Mouse (Mus musculus): ENCODE measurements at regions not wholly inside any gene's neighbourhood (a gene's known extent, or its start where the extent isn't known, plus 50 kb on each side); places are given as distances from the start of the nearest gene placed in this dataset.
"Not testable (repeated sequence)": the region's sequence is repeated elsewhere in the genome, so short reads cannot be mapped to it uniquely, and the experiment has no call there.

GRCm38 (mm10) chr12:11037951-11038350, 112.9 kb downstream of the Kcns3 start:
- Histone ChIP-seq H3K4me3 (ENCODE audit: low read depth, low read length) (no peak overlapping the region), H3K27me3 (ENCODE audit: control insufficient read depth, insufficient read depth, low read length) (no peaks in the 10 kb centered on the region), H3K9ac (ENCODE audit: low read length) (no peak overlapping the region), H3K36me3 (ENCODE audit: control insufficient read depth, insufficient read depth, low read length) (no peaks in the 10 kb centered on the region), H3K4me1 (ENCODE audit: control insufficient read depth, insufficient read depth, low read length) (no peaks in the 10 kb centered on the region), H3K9me3 (ENCODE audit: control insufficient read depth, low read length) (no peaks in the 10 kb centered on the region), H3K4me2 (no peak overlapping the region), H3K27ac (ENCODE audit: low read depth, low read length) (no peak overlapping the region)
- DNase-seq (ENCODE audit: low spot score, missing footprints) (no peak), ATAC-seq (ENCODE audit: low FRiP score) (no peak)
- WGBS = 87% methylated on average over 4 of the region's 4 CpGs

GRCm38 (mm10) chr12:11020571-11021545, 130.0 kb downstream of the Kcns3 start:
- H3K4me3 ChIP-seq (ENCODE audit: low read depth, low read length) = no peak overlapping the region
- H3K4me1 ChIP-seq (ENCODE audit: control insufficient read depth, insufficient read depth, low read length) = no peaks in the 10 kb centered on the region
- no peak overlapping the region for H3K9ac ChIP-seq (ENCODE audit: low read length)
- no peak overlapping the region for H3K4me2 ChIP-seq
- no peaks in the 10 kb centered on the region for H3K27me3 ChIP-seq (ENCODE audit: control insufficient read depth, insufficient read depth, low read length)
- no peak overlapping the region for H3K27ac ChIP-seq (ENCODE audit: low read depth, low read length)
- H3K9me3 ChIP-seq (ENCODE audit: control insufficient read depth, low read length) = no peaks in the 10 kb centered on the region
- DNase-seq (ENCODE audit: low spot score, missing footprints) (no peak), ATAC-seq (ENCODE audit: low FRiP score) (no peak)
- 91% methylated on average over 11 of the region's 11 CpGs for whole genome bisulfite sequencing
- no peaks in the 10 kb centered on the region for H3K36me3 ChIP-seq (ENCODE audit: control insufficient read depth, insufficient read depth, low read length)

GRCm38 (mm10) chr12:11011159-11011558, 139.7 kb downstream of the Kcns3 start:
- Histone ChIP-seq H3K4me3 (ENCODE audit: low read depth, low read length) (no peak overlapping the region), H3K27ac (ENCODE audit: low read depth, low read length) (no peak overlapping the region), H3K4me2 (no peak overlapping the region), H3K36me3 (ENCODE audit: control insufficient read depth, insufficient read depth, low read length) (no peaks in the 10 kb centered on the region), H3K9ac (ENCODE audit: low read length) (no peak overlapping the region), H3K9me3 (ENCODE audit: control insufficient read depth, low read length) (no peaks in the 10 kb centered on the region), H3K4me1 (ENCODE audit: control insufficient read depth, insufficient read depth, low read length) (no peaks in the 10 kb centered on the region), H3K27me3 (ENCODE audit: control insufficient read depth, insufficient read depth, low read length) (no peaks in the 10 kb centered on the region)
- DNase-seq (ENCODE audit: low spot score, missing footprints) (no peak), ATAC-seq (ENCODE audit: low FRiP score) (no peak)
- 85% methylated on average over 1 of the region's 1 CpGs for WGBS

GRCm38 (mm10) chr12:10984295-10984694, 166.6 kb downstream of the Kcns3 start:
- ATAC-seq (ENCODE audit: low FRiP score) = no peak
- H3K27me3 ChIP-seq (ENCODE audit: control insufficient read depth, insufficient read depth, low read length) = no peaks in the 10 kb centered on the region
- H3K9me3 ChIP-seq (ENCODE audit: control insufficient read depth, low read length) = no peaks in the 10 kb centered on the region
- no peak for DNase-seq (ENCODE audit: low spot score, missing footprints)
- no peaks in the 10 kb centered on the region for H3K36me3 ChIP-seq (ENCODE audit: control insufficient read depth, insufficient read depth, low read length)
- no peak overlapping the region for H3K27ac ChIP-seq (ENCODE audit: low read depth, low read length)
- 92% methylated on average over 3 of the region's 3 CpGs for WGBS
- no peak overlapping the region for H3K4me3 ChIP-seq (ENCODE audit: low read depth, low read length)
- H3K4me2 ChIP-seq = no peak overlapping the region
- H3K9ac ChIP-seq (ENCODE audit: low read length) = no peak overlapping the region
- H3K4me1 ChIP-seq (ENCODE audit: control insufficient read depth, insufficient read depth, low read length) = no peaks in the 10 kb centered on the region

- Histone ChIP-seq H3K4me3 (ENCODE audit: low read depth, low read length) (no peak overlapping the region), H3K4me2 (no peak overlapping the region), H3K4me1 (ENCODE audit: control insufficient read depth, insufficient read depth, low read length) (no peaks in the 10 kb centered on the region), H3K27me3 (ENCODE audit: control insufficient read depth, insufficient read depth, low read length) (no peaks in the 10 kb centered on the region), H3K9me3 (ENCODE audit: control insufficient read depth, low read length) (no peaks in the 10 kb centered on the region), H3K9ac (ENCODE audit: low read length) (no peak overlapping the region), H3K36me3 (ENCODE audit: control insufficient read depth, insufficient read depth, low read length) (no peaks in the 10 kb centered on the region), H3K27ac (ENCODE audit: low read depth, low read length) (no peak overlapping the region)
- no peak for DNase-seq (ENCODE audit: low spot score, missing footprints)
- ATAC-seq (ENCODE audit: low FRiP score) = no peak
- WGBS = 73% methylated on average over 5 of the region's 5 CpGs
These were observed 201.7 kb downstream of the Kcns3 start for GRCm38 (mm10) chr12:10949184-10949583.

GRCm38 (mm10) chr12:10941064-10941463, 209.8 kb downstream of the Kcns3 start:
- ATAC-seq (ENCODE audit: low FRiP score) (no peak), DNase-seq (ENCODE audit: low spot score, missing footprints) (no peak)
- Histone ChIP-seq H3K4me1 (ENCODE audit: control insufficient read depth, insufficient read depth, low read length) (no peaks in the 10 kb centered on the region), H3K27ac (ENCODE audit: low read depth, low read length) (no peak overlapping the region), H3K9ac (ENCODE audit: low read length) (no peak overlapping the region), H3K4me3 (ENCODE audit: low read depth, low read length) (no peak overlapping the region), H3K36me3 (ENCODE audit: control insufficient read depth, insufficient read depth, low read length) (no peaks in the 10 kb centered on the region), H3K9me3 (ENCODE audit: control insufficient read depth, low read length) (no peaks in the 10 kb centered on the region), H3K4me2 (no peak overlapping the region), H3K27me3 (ENCODE audit: control insufficient read depth, insufficient read depth, low read length) (no peaks in the 10 kb centered on the region)
- 75% methylated on average over 3 of the region's 3 CpGs for WGBS

GRCm38 (mm10) chr12:10900054-10900453, 250.8 kb downstream of the Kcns3 start:
- not testable (repeated sequence) for H3K9ac ChIP-seq (ENCODE audit: low read length); DNase-seq (ENCODE audit: low spot score, missing footprints); H3K27me3 ChIP-seq (ENCODE audit: control insufficient read depth, insufficient read depth, low read length); H3K4me3 ChIP-seq (ENCODE audit: low read depth, low read length); ATAC-seq (ENCODE audit: low FRiP score); H3K36me3 ChIP-seq (ENCODE audit: control insufficient read depth, insufficient read depth, low read length); H3K4me1 ChIP-seq (ENCODE audit: control insufficient read depth, insufficient read depth, low read length); H3K4me2 ChIP-seq; H3K9me3 ChIP-seq (ENCODE audit: control insufficient read depth, low read length); H3K27ac ChIP-seq (ENCODE audit: low read depth, low read length)
- WGBS = 96% methylated on average over 6 of the region's 14 CpGs

GRCm38 (mm10) chr12:10878791-10879190, 272.1 kb downstream of the Kcns3 start:
- no peaks in the 10 kb centered on the region for H3K9me3 ChIP-seq (ENCODE audit: control insufficient read depth, low read length)
- no peak overlapping the region for H3K27ac ChIP-seq (ENCODE audit: low read depth, low read length)
- DNase-seq (ENCODE audit: low spot score, missing footprints) (no peak), ATAC-seq (ENCODE audit: low FRiP score) (no peak)
- H3K4me1 ChIP-seq (ENCODE audit: control insufficient read depth, insufficient read depth, low read length) = 0 out of 2 replicates have a peak, but pooled peaks cover 2% of the 10 kb centered on the region
- no peaks in the 10 kb centered on the region for H3K36me3 ChIP-seq (ENCODE audit: control insufficient read depth, insufficient read depth, low read length)
- no peak overlapping the region for H3K4me3 ChIP-seq (ENCODE audit: low read depth, low read length)
- no peaks in the 10 kb centered on the region for H3K27me3 ChIP-seq (ENCODE audit: control insufficient read depth, insufficient read depth, low read length)
- H3K4me2 ChIP-seq = no peak overlapping the region
- H3K9ac ChIP-seq (ENCODE audit: low read length) = no peak overlapping the region

Data from midbrain, embryonic 11.5 days (tissue).